Mouse (Mus musculus): ENCODE measurements around the gene Mettl11b. TPM values are rescaled to one million over a fixed set of nuclear protein-coding genes. Genes with fewer than 3 reads are reported as not detected.
"Not testable (repeated sequence)": the region's sequence is repeated elsewhere in the genome, so short reads cannot be mapped to it uniquely, and the experiment has no call there.

Gene Mettl11b
- 1 to 10 TPM; 2.3 to 3.4 TPM for total RNA-seq (2021)
- 0.53 and 0.56 TPM in 2 replicates for polyA plus RNA-seq (2012; rRNA removed)
- long read RNA-seq, partial matches to known transcripts, result 0 of 4 reads
- long read RNA-seq, other reads (novel, unspliced or antisense), result 2 of 4 reads

- Histone ChIP-seq H3K36me3 (ENCODE audit: control insufficient read depth, insufficient read depth, low read length) (no peaks in the 10 kb centered on the region), H3K27me3 (ENCODE audit: control insufficient read depth, insufficient read depth, low read length) (no peaks in the 10 kb centered on the region), H3K9ac (ENCODE audit: low read depth, low read length) (no peak within 1 kb of the TSS), H3K27ac (no peak within 1 kb of the TSS), H3K4me1 (ENCODE audit: control insufficient read depth, insufficient read depth, low read length) (no peaks in the 10 kb centered on the region), H3K4me3 (no peak within 1 kb of the TSS), H3K79me2 (replicated peaks; ENCODE audit: control insufficient read depth, insufficient read depth, low read length) (no peaks in the 10 kb centered on the region)
- peak; percentile 21 for DNase-seq
- intact Hi-C loops (cut with DNase I), result no loop called here
- 44% methylated on average over 9 of the region's 9 CpGs for WGBS
- TF ChIP-seq EP300 (IDR thresholded peaks at IDR 0.05; ENCODE audit: insufficient read depth, low read depth, low read length) (no peak), CTCF (IDR thresholded peaks at IDR 0.05) (no peak), POLR2A (IDR thresholded peaks at IDR 0.05; ENCODE audit: insufficient read depth, low read depth, low read length) (no peak)
These were observed at the start of gene Mettl11b for GRCm38 (mm10) chr1:163725106-163725759. TSS of gene Mettl11b (minus strand) at chr1:163725232.

- H3K27me3 ChIP-seq (ENCODE audit: control insufficient read depth, insufficient read depth, low read length), result no peaks in the 10 kb centered on the region
- H3K4me3 ChIP-seq, result no peak overlapping the region
- H3K36me3 ChIP-seq (ENCODE audit: control insufficient read depth, insufficient read depth, low read length), result no peaks in the 10 kb centered on the region
- no peak for DNase-seq
- intact Hi-C loops (cut with DNase I), result no loop called here
- H3K27ac ChIP-seq, result no peak overlapping the region
- no peaks in the 10 kb centered on the region for H3K4me1 ChIP-seq (ENCODE audit: control insufficient read depth, insufficient read depth, low read length)
- H3K79me2 ChIP-seq (replicated peaks; ENCODE audit: control insufficient read depth, insufficient read depth, low read length), result no peaks in the 10 kb centered on the region
- no peak overlapping the region for H3K9ac ChIP-seq (ENCODE audit: low read depth, low read length)
- 75% methylated on average over 10 of the region's 10 CpGs for whole genome bisulfite sequencing
- TF ChIP-seq CTCF (IDR thresholded peaks at IDR 0.05) (no peak), POLR2A (IDR thresholded peaks at IDR 0.05; ENCODE audit: insufficient read depth, low read depth, low read length) (no peak), EP300 (IDR thresholded peaks at IDR 0.05; ENCODE audit: insufficient read depth, low read depth, low read length) (no peak)
These were observed 32.6 kb upstream of the Mettl11b start for GRCm38 (mm10) chr1:163757462-163758207.

GRCm38 (mm10) chr1:163751360-163751992, 26.4 kb upstream of the Mettl11b start:
- Histone ChIP-seq H3K36me3 (ENCODE audit: control insufficient read depth, insufficient read depth, low read length) (no peaks in the 10 kb centered on the region), H3K27me3 (ENCODE audit: control insufficient read depth, insufficient read depth, low read length) (no peaks in the 10 kb centered on the region), H3K9ac (ENCODE audit: low read depth, low read length) (no peak overlapping the region), H3K79me2 (replicated peaks; ENCODE audit: control insufficient read depth, insufficient read depth, low read length) (no peaks in the 10 kb centered on the region), H3K27ac (no peak overlapping the region), H3K4me1 (ENCODE audit: control insufficient read depth, insufficient read depth, low read length) (no peaks in the 10 kb centered on the region), H3K4me3 (no peak overlapping the region)
- 54% methylated on average over 4 of the region's 4 CpGs for WGBS
- no peak for DNase-seq
- intact Hi-C loops (cut with DNase I), result no loop called here
- TF ChIP-seq EP300 (IDR thresholded peaks at IDR 0.05; ENCODE audit: insufficient read depth, low read depth, low read length) (no peak), POLR2A (IDR thresholded peaks at IDR 0.05; ENCODE audit: insufficient read depth, low read depth, low read length) (no peak), CTCF (IDR thresholded peaks at IDR 0.05) (no peak)

- H3K79me2 ChIP-seq (replicated peaks; ENCODE audit: control insufficient read depth, insufficient read depth, low read length), result no peaks in the 10 kb centered on the region
- no peak overlapping the region for H3K27ac ChIP-seq
- TF ChIP-seq POLR2A (IDR thresholded peaks at IDR 0.05; ENCODE audit: insufficient read depth, low read depth, low read length) (no peak), CTCF (IDR thresholded peaks at IDR 0.05) (no peak), EP300 (IDR thresholded peaks at IDR 0.05; ENCODE audit: insufficient read depth, low read depth, low read length) (no peak)
- intact Hi-C loops (cut with DNase I), result no loop called here
- no peaks in the 10 kb centered on the region for H3K36me3 ChIP-seq (ENCODE audit: control insufficient read depth, insufficient read depth, low read length)
- no peaks in the 10 kb centered on the region for H3K4me1 ChIP-seq (ENCODE audit: control insufficient read depth, insufficient read depth, low read length)
- H3K4me3 ChIP-seq, result no peak overlapping the region
- no peak for DNase-seq
- H3K27me3 ChIP-seq (ENCODE audit: control insufficient read depth, insufficient read depth, low read length), result no peaks in the 10 kb centered on the region
- H3K9ac ChIP-seq (ENCODE audit: low read depth, low read length), result no peak overlapping the region
- WGBS, result 59% methylated on average over 1 of the region's 1 CpGs
These were observed 12.2 kb upstream of the Mettl11b start for GRCm38 (mm10) chr1:163737239-163737533.

- WGBS, result 78% methylated on average over 10 of the region's 10 CpGs
- Histone ChIP-seq H3K4me1 (ENCODE audit: control insufficient read depth, insufficient read depth, low read length) (no peaks in the 10 kb centered on the region), H3K27me3 (ENCODE audit: control insufficient read depth, insufficient read depth, low read length) (no peaks in the 10 kb centered on the region), H3K79me2 (replicated peaks; ENCODE audit: control insufficient read depth, insufficient read depth, low read length) (no peaks in the 10 kb centered on the region), H3K4me3 (no peak overlapping the region), H3K27ac (no peak overlapping the region), H3K9ac (ENCODE audit: low read depth, low read length) (no peak overlapping the region), H3K36me3 (ENCODE audit: control insufficient read depth, insufficient read depth, low read length) (no peaks in the 10 kb centered on the region)
- intact Hi-C loops (cut with DNase I), result no loop called here
- no peak for DNase-seq
- TF ChIP-seq CTCF (IDR thresholded peaks at IDR 0.05), result no peak
- TF ChIP-seq POLR2A (IDR thresholded peaks at IDR 0.05; ENCODE audit: insufficient read depth, low read depth, low read length), result no peak
- TF ChIP-seq EP300 (IDR thresholded peaks at IDR 0.05; ENCODE audit: insufficient read depth, low read depth, low read length), result no peak
These were observed 11.6 kb upstream of the Mettl11b start for GRCm38 (mm10) chr1:163736441-163737238.

- WGBS, result 93% methylated on average over 10 of the region's 10 CpGs
- intact Hi-C loops (cut with DNase I), result not testable (repeated sequence)
These were observed 6.1 kb upstream of the Mettl11b start for GRCm38 (mm10) chr1:163731166-163731565.

More at GRCm38 (mm10) chr1:163731166-163731565, 6.1 kb upstream of the Mettl11b start:
- not testable (repeated sequence) for H3K4me3 ChIP-seq; H3K4me1 ChIP-seq (ENCODE audit: control insufficient read depth, insufficient read depth, low read length); H3K27ac ChIP-seq; H3K27me3 ChIP-seq (ENCODE audit: control insufficient read depth, insufficient read depth, low read length); H3K79me2 ChIP-seq (replicated peaks; ENCODE audit: control insufficient read depth, insufficient read depth, low read length); H3K36me3 ChIP-seq (ENCODE audit: control insufficient read depth, insufficient read depth, low read length); DNase-seq; H3K9ac ChIP-seq (ENCODE audit: low read depth, low read length)

All from heart, adult 2 months (tissue).